Mouse (Mus musculus): ENCODE results near the gene Anapc16.
A peak's percentile ranks its signal among the peaks of the same experiment; 100 is the strongest.
"Not testable (repeated sequence)": the region's sequence is repeated elsewhere in the genome, so short reads cannot be mapped to it uniquely, and the experiment has no call there.

The Anapc16 gene

DNA sequence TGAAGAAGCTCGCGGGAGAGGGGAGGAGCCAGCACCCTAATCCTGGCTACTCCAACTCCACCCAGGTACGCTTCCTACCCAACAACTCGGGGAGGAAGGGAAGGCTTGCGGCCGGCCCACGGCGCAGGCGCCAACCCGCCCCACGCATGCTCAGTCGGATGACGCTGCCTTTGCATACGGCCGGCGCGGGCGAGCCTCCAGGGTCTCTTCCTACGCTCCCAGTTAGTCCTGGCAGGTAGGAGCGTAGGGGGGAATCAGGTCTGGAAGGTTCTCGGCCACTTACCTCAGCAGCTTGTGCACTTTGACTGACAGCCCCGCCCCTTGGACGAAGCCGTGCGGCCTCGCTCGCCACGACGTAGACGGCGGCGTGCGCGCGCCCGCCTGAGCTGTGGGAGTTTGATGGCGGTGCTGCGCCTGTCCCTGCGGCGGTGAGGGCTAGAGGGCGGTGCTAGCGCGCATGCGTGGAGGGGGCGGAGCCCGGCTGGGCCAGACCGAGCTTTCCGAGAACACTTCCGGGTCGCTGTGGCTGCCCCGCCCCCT lies at the start of gene Anapc16, which contains the start of gene Ascc1:
Gene Anapc16, minus strand, starts transcription at position 463 of the 540 bp plus-strand sequence.
Gene Ascc1, plus strand, starts transcription at position 133 of the 540 bp plus-strand sequence.
- DNase-seq, result peak; percentile 97 to 98

DNA sequence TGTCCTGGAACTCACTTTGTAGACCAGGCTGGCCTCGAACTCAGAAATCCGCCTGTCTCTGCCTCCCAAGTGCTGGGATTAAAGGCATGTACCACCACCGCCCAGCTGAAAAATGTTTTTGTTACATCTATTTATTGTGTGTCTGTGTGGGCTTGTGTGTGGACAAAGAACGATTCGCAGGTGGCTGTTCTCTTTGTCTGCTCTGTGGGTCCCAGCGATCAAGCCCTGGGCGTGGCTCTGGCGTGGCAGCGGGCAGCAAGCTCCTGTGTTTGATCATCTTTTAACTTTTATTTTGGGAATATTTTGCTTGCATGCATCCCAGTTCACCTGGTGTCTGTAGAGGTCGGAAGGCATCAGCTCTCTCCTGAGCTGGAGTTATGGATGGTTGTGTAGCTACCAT lies 47.6 kb upstream of the Anapc16 start:
- DNase-seq, result no peak

DNA sequence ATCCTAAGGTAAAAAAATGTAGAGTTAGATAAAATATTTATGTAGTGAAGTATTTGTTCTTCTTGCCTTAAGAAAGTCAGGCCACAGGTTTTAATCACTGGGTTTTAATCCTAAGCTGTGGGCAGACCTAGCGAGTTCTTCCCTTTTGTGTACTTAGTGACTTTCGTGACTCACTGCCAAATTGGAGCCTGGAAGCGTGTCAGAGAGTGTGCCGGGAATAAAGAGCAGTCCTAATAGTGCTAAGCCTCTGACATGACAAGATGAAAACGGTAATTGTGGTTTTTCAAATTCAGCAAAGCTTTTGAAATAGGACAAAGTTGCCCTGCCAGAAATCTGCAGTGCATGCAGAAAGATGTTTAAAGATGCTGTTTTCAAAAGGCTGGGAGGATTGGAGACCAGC lies 43.8 kb upstream of the Anapc16 start:
- DNase-seq, result no peak

DNA sequence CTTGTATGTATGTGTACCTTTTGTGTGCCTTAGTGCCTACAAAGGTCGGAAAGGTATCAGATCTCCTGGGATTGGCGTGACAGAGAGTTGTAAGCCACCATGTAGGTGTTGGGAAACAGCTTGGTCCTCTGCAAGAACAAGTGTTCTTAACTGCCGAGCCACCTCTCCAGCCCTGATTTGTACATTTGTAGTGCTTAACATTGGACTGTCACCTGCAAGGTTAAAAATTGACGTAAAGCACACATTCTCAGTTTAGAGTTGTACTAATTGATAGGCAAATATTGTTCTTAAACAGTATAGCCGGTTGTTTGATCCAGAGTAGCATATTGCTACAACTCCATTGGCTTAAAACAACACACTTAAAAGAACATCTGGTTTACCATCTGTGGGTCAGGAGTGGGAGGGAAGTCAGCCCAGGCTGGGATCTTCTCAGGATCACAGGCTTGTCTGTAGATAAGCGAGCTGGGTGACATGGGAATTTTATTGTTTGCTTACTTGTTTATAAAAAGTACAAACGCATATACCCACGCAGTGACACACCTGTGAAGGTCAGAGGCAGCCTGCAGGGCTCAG lies 39.5 kb upstream of the Anapc16 start:
- DNase-seq, result no peak

DNA sequence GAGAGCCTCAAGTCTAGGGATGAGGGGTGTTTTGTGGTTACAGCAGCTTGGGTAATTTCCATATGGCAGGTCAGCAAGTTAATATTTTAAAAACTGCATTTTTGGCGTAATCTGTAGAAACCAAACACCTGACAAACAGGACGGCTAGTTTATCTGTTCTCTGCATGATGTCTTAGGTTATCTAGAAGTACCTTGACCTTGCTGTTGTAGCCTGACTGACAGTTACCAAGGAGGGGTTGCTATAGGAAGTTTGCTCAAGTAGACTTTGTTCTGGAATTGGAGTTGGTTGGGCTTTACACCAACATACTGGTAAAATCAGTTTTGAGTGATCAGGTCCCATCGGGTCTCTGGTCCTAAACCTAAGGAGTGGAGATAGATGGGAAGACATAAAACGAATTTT lies 32.8 kb upstream of the Anapc16 start:
- DNase-seq, result no peak

DNA sequence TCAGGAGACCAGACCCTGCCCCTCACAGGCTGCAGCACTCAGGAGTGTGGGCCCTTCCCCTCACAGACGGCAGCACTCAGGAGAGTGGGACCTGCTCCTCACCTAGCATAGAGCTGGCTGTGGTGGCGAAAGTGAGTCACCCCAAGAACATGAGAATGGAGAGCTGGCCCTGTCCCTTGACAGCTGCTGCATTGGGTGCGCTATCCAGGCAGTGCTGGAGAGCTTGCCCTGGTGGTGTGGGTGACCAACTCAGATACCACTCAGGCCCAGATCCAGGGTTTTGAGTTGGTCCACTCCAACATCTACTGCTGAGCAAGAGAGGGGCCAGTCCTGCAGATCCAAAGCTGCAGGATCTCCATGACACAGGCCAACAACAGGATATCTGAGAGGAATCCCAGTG lies 31.7 kb upstream of the Anapc16 start:
- DNase-seq, result no peak

DNA sequence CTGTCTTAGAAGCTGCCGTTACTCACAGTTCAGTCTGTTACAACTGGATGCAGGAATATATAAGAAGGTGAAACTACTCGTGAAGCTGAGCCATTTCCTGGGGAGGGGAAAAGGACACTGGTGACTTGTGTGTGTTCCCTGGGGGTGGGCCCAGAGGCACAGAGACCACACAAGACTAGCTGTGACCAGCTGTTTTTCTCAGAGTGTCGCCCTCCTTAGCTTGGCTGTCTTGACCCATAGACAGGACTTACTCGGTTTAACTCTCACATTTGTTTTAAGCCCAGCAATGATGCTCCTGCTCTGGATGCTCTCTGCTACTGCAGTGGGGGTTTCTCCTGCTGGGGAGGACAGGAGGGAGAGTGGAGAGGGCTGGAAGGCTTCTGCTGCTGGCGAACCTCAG lies 30.1 kb upstream of the Anapc16 start:
- DNase-seq, result no peak

DNA sequence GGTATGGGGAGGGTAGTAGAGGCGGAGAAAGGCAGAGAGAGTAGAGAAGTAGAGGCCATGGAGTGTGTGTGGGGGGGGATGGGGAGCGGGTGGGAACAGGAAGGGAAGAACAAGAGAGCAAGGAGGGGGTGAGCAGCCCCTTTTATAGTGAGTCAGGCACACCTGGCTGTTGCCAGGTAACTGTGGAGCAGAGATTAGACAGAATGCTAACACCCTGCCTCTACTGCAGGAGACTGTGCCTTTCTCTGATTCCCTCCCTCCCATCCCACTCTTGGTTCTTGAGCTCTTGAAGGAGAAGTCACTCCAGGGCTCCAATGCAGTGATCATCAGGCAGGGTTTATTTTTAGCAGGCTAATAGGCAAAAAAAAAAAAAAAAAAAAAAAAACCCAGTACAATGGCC lies 29.7 kb upstream of the Anapc16 start:
- DNase-seq, result no peak

DNA sequence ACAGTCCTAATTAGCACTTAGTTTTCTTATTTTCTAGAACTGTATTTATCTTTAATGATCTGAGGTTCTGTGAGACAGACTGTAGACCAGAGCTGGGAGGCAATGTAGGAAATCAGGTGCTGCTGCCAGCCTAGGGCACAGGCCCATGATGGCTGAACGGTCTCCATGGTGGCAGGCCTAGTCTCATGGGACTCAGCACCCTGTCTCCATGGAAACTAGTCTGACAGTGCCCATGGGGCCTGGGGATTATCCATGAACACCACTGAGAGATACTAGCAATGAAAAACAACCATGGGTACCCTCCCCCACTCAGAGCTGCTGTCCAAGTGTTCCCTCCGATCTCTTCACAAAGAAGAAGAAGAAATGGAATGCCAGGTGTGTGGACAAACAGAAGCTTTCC lies 29.1 kb upstream of the Anapc16 start:
- DNase-seq, result no peak

DNA sequence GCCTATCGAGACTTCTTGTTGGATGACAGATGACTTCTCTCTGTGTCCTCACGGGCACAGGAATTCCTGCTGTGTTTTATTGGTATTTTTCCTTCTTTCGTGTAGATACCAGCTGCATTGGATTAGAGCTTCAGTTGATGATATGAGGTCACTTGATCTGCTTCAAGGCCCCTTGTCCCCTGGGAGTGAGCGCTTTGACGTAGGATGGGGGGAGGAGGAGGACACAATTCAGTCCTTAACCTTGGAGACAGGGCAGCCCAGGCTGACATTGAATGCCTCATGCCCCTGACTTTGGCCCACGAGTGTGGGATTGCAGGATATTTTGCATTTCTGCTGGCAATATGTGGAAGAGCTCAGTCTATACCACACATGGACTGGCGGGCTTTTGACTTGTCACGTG lies 28.6 kb upstream of the Anapc16 start:
- peak; percentile 44 to 53 for DNase-seq

DNA sequence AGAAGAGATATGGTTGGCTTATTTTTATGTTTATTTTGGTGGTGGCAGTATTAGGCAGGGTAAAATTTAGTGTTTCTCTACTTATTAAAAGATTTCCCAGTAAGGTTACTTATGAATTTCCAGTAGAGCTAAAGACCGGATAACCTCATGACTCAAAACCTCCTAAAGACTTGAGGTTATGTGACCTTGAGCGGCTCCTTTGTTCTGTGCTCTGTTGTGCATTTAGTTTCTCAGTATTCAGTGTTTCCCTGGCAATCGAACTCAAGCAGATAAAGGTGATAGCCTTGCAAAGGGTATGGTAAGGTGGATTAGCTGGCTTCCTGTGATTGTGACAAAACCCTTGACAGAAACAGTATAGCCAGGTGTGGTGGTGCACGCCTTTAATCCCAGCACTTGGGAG lies 26.5 kb upstream of the Anapc16 start:
- DNase-seq, result no peak

DNA sequence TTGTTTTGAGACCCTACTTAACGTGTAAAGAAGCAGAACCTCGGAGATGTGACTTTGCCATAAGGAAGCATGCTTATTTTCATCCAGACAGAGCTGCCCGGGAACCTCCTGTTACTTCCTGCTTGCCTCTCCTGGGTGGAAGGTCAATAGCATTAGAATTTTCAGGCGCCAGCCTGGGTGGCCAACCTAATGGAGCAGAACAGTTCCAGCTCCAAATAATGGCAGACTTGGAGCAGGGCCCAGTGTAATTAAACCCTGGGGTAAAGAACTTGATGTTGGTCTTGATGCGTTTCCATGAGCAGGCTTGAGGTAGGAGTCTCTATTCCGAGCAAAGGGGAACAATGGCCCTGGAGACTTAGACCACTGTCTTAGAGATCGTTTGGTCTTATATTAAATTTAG lies 26.0 kb upstream of the Anapc16 start:
- DNase-seq, result no peak

DNA sequence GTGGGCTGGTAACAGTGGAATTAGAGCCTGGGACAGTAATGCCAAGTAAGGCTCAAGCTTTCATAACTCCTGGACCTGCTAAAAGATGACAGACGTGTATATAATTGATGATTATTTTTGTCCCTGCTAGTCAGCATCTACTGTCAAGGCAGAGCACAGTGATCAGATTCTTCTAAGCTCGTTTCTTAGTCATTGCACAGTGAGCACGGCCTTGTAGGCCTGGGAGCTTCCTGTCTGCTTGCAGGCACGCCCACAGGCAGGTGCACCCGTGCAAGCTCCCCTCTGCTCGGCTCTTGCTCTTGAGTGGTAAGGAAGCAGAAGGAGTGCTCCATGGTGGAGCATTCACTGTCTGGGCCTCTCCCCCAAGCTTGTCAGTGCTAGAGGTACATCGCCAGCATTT lies 25.2 kb upstream of the Anapc16 start:
- peak; percentile 42 for DNase-seq

DNA sequence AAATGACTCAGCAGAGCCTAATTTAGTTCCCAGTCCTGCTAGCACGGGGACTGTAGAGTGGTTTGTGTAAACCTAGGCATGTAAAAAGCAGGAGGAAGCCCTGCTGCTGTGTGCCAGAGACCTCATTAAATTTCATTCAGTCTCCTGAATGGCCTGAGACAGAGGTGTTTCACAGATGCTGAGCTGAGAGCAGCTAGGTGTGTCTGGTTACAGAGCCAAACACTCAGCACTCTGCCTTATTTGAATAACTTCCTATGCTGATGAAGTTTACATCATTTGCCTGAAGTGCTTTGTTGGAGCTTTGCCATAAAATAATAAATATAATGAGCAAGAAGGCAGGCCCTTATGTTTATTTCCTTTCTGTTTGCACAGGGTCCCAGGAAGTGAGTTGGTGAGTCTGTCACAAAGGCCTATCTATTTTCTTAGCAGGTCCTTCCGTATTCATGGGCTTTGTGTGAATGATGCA lies 24.7 kb upstream of the Anapc16 start:
- DNase-seq, result no peak

DNA sequence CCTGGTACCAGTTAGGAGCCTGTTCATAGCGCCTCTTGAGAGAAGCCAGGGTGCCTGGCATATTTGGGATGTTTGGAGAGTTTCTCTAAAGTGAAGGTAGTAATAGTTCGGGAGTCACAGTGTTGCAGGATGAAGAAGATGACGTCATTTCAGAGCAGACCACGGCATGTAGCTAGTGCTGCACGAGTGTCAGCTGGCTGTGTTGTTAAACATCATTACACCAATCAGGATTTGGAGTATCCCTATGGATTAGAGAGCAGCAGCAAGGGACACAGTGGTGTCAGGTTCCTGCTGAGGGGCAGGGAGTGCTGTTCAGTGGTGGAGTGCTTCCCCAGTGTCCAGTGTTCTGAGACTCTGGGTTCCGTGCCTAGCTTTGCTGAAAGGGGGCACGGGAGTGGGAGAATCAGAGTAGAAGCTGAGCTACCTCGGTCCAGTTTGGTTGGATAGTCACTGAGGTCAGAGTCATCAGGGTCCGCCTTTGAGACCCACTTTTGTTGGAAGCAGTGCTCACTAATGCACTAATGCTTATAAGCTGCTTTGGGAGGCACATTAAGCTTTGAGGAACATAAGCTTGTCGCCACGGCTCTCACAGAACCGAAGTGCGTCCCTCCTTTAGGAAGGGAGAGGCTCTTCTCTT lies 23.9 kb upstream of the Anapc16 start:
- no peak for DNase-seq

DNA sequence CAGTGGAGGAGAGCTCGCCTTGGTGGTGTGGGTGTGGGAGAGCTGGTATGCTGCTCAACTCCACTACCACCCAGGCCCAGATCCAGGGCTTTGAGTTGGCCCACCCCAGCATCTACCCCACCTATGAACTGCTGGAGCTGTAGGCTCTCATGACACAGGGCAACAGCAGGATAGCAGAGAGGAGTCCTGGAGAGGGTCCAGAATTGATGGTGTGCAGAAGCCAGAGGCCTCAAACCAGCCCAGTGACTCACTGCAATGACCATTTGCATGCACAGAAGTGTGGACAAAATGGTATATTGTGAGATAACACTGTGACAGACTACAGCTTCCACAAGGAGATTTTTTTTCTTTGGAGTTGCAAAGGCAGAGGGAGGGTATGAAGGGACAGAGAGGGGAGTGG lies 20.8 kb upstream of the Anapc16 start:
- DNase-seq, result no peak

DNA sequence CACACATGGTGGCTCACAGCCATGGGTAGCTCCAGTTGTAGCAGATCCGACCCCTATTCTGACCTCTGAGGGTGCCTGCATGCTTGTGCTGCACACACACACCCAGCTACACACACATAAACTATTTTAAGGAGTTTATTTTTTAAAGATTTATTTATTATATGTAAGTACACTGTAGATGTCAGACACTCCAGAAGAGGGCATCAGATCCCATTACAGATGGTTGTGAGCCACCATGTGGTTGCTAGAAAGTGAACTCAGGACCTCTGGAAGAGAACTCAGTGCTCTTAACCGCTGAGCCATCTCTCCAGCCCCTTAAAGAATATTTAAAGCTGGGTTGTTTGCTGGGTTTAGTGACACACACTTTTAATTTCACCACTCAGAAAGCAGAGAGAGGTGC lies 16.4 kb upstream of the Anapc16 start:
- DNase-seq, result no peak

DNA sequence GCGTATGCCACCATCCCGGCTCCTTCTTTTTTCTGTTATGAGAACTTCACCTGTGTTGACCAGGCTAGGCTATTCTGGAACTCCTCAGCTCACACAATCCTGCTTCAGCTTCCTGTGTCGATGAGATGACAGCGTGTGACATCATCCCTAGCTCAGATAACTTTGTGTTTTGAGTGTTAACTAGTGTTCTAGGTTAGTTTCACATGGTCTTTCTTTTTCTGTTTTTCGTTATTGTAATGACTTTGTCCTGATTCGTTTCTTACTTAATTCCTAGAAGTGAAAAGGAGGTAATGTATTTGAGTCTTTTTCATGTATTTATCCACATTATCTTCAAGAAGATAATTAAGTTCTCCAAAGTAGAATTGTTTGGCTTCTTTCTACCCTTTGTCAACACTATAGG lies 13.3 kb upstream of the Anapc16 start:
- no peak for DNase-seq

DNA sequence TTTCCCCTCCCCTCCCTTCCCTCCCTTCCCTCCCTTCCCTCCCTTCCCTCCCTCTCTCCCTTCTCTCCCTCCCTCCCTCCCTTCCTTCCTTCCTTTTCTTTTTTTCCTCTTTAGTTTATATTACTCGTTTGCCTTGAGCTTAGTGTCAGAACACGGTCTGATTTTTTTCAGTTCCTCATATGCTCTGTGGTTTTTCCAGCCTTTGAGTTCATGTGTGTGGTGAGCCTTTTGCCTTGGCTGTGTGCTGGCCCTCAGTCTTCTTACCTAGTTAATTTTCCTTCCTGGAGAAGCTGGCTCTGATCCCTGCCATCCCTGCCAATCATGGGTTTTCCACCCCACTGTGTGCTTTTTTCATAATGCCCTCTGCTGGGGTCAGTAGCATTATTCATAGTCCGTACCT lies 6.2 kb upstream of the Anapc16 start:
- no peak for DNase-seq

DNA sequence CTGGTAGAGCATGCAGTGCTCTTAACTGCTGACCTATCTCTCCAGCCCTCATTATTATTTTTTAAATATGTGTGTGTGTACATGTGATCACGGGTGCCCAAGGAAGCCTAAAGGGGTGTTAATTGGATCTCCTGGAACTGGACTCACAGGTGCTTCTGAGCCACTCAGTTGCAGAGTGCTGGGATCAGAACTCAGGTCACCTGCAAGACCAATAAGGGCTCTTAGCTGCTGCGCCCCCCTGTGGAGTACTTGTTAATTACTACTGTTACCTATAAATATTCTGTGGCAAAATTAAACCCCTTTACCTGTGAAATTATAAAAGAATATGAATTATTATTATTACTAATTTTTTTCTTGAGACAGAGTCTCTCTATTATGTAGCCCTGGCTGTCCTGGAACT lies 2.3 kb upstream of the Anapc16 start:
- peak; percentile 77 to 81 for DNase-seq

DNA sequence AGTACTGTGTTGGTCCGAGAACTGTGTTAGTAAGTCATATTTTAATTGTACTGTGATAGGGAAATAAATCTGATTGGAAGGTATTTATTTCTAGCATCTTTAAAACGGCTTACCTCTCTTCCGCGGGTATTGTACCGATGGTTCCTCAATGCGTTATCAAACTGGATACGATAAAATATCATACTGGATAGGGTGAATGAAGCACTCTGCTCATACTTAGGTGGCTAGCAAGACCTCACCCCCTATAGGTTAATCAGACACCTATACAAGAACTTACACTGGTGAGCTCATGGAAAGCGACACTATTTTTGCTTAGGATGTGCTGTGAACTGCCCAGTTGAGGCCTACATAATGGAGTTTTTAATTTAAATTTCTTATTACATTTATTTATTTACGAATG lies 912 bp upstream of the Anapc16 start:
- no peak for DNase-seq

DNA sequence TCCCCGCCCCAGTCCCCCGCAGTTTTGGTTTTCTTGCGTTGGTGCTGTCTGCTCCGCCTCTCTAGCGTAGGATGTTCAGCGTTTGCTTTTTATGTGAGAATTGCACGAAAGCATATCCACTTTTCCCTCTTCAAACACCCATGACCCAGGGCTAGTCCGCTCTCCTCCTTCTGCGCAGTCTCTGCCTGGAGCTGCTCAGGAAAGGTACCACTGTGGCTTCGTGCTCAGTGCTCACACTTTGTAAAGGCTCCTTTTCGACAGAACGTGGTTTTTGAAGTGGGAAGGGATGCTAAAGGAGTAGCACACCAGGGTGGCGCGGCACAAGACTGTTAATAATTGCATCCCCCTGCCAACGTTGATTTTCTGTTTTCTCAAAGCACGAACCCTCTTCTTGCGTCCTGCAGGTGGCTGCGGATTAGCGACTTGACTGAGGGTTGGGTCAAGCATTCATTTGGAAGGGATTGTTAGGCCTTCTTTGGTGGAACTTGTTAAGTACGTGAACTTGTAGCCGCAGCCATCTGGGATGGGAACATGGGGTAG lies 348 bp upstream of the Anapc16 start:
- no peak for DNase-seq

DNA sequence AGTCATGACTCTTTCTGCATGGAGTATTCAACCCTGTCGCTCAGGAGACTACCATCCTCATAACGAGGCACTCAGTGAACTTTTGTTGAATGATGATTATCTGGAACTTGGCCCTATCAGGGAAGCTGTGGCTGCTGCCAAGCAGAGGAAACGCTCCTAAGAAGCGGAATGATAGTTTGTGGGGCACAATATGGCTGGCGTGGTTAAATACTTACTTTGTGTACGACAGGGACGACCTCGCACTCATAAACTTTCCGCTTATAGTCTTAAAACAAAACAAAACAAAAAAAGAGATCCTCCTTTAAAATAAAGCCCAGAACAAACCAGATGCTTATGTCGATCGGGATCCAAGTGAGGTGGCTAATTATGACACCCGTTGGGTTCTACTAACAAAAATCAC lies 732 bp downstream of the Anapc16 start:
- no peak for DNase-seq

DNA sequence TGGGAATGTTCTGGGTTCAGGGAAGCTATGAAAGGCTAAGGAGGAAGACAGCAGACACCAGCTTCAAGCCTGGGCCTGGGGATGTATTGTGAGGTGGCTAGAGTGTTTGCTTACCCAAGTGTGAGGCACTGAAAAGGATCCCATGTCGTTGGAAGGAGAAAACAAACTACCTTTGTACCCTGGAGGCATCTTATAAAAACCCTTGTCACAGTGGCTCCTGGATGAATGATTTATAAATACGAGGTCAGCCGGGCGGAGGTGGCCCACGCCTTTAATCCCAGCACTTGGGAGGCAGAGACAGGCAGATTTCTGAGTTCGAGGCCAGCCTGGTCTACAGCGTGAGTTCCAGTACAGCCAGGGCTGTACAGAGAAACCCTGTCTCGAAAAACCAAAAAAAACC lies 1.3 kb downstream of the Anapc16 start:
- not testable (repeated sequence) for DNase-seq

DNA sequence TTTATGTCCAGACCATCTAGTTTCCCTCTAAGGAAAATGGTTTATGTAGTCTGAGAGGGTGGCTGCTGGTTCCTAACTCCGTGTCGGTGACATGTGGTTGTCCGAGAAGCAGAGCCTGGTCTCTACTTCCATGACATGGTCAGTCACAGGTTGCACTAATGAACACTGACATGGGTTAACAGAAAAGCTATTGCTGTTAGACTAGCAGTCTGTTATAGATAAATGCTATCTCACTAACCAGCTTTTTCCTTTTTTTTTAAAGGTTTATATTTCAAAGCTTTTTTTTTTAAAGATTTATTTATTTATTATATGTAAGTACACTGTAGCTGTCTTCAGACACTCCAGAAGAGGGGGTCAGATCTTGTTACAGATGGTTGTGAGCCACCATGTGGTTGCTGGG lies 3.9 kb downstream of the Anapc16 start:
- no peak for DNase-seq
